Mouse (Mus musculus) embryonic facial prominence, embryonic 15.5 days (tissue): ENCODE data around the gene Ctc1. TPM values are rescaled to one million over a fixed set of nuclear protein-coding genes. Genes with fewer than 3 reads are reported as not detected.

Experiments used
- ATAC-seq: fragments of 200-750 bp; cut with Nextera tagmentation; 2 replicates; pipeline ENCODE4 v1.8.0; 2017; ENCODE audit warnings: low read depth, moderate TSS enrichment; ENCODE audit not compliant: insufficient number of reproducible peaks, low FRiP score, low TSS enrichment
- H3K27ac ChIP-seq: fragments of 300-500 bp; sonication (generic); replicated peaks from 2 replicates; pipeline ENCODE4 v1.5.1; 2015; ENCODE audit warnings: mild to moderate bottlenecking, inconsistent platforms
- H3K27me3 ChIP-seq: fragments of 300-500 bp; sonication (generic); 2 replicates; pipeline ENCODE4 v1.6.1; 2015; ENCODE audit warnings: inconsistent platforms
- H3K36me3 ChIP-seq: fragments of 300-500 bp; sonication (generic); 2 replicates; pipeline ENCODE4 v1.6.1; 2015; ENCODE audit warnings: mild to moderate bottlenecking, inconsistent platforms
- H3K4me1 ChIP-seq: fragments of 300-500 bp; sonication (generic); 2 replicates; pipeline ENCODE4 v1.6.1; 2015; ENCODE audit warnings: inconsistent platforms
- H3K4me2 ChIP-seq: fragments of 300-500 bp; sonication (generic); replicated peaks from 2 replicates; pipeline ENCODE4 v1.6.1; 2015; ENCODE audit warnings: mild to moderate bottlenecking, inconsistent platforms
- H3K4me3 ChIP-seq: fragments of 300-500 bp; sonication (generic); replicated peaks from 2 replicates; pipeline ENCODE4 v1.5.1; 2015; ENCODE audit warnings: mild to moderate bottlenecking, inconsistent platforms
- H3K9ac ChIP-seq: fragments of 300-500 bp; sonication (generic); 2 replicates; pipeline ENCODE4 v1.6.1; 2015; ENCODE audit warnings: inconsistent platforms
- H3K9me3 ChIP-seq: fragments of 300-500 bp; sonication (generic); replicated peaks from 2 replicates; pipeline ENCODE4 v1.6.1; 2016; ENCODE audit warnings: inconsistent platforms
- WGBS: fragments of 180-500 bp; shearing (Covaris S2); methylation state at CpG from one replicate; pipeline ENCODE4 v1.1.7; 2015; 5-methylcytosine and 5-hydroxymethylcytosine counted together
- polyA plus RNA-seq: library from polyadenylated mRNA; unstranded; fragments of >200 nt; fragmentation: Nextera tagmentation; extraction: Ambion mirVana; gene quantifications from 2 replicates; pipeline ENCODE4 v1.2.1, GENCODE M21; 2015

Ctc1 gene
- polyA plus RNA-seq, 1 experiment from 2014 or later = 53.5 TPM

DNA sequence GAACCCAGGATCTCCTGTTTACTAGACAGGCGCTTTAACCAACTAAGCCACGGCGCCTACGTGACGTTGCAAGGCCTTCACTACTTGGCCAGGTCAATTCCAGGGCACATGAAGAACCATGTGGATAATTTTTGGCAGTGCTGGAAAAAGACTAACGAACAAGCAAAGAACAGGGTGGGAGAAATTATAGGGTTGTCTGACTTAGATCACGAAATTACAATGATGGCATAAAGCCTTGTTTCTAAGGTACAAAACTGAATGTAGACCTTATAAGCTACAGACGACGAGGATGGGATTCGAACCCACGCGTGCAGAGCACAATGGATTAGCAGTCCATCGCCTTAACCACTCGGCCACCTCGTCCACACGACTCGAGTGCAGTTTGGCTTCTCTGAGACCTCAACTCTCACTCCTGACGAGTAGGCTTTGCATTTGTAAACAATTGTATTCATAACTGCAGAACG lies 47.1 kb downstream of the Ctc1 start:
- peak overlapping the region; percentile 73 for H3K4me2 ChIP-seq
- H3K36me3 ChIP-seq = no peaks in the 10 kb centered on the region
- H3K27me3 ChIP-seq = no peaks in the 10 kb centered on the region
- H3K4me3 ChIP-seq = peak overlapping the region; percentile 72
- under 1% methylated on average over 19 of the region's 19 CpGs for WGBS
- peak; percentile 69 for ATAC-seq
- peaks cover 43% of the 10 kb centered on the region for H3K4me1 ChIP-seq
- peak overlapping the region; percentile 57; the same call in 1 of the 2 replicates for H3K9ac ChIP-seq
- peak overlapping the region; percentile 90 for H3K27ac ChIP-seq
- no peaks in the 10 kb centered on the region for H3K9me3 ChIP-seq

DNA sequence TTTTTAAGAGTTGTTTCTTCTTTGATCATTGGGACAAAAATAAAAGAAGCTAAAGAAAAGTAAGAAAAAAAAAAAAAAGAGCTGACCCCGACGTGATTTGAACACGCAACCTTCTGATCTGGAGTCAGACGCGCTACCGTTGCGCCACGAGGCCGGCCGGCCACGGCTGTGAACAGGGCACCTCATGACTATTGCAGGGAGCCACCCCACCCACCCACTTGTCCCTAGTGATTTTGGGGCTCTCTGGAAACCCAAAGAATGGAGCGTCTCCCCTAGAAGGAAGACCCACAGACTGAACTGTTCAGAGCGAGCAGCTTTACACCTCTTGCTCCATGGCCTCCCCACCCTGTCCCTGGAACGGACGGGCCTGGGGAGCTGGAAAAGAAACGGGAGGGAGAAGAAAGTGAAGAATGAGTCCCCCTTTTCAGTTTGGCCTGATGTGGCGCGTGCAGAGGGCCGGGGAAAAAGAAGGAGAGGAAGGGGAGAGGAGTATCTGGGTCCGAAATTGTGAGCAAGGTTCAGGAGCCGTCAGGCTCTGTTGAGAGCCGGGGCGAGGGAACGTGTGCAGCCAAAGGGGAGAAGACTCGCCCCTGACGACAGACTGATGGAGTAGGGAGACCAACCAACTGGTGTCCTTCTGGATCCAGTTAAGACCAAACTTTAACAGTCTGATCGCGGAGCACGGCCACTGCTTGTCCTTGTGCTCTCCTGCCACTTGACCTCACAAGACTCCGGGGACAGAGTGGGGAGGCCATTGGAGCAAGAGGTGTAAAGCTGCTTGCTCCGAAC lies 47.9 kb downstream of the Ctc1 start:
- WGBS = under 1% methylated on average over 31 of the region's 31 CpGs
- H3K36me3 ChIP-seq = no peaks in the 10 kb centered on the region
- peak overlapping the region; percentile 90 for H3K27ac ChIP-seq
- H3K4me1 ChIP-seq = peaks cover 36% of the 10 kb centered on the region
- H3K9ac ChIP-seq = peak overlapping the region; percentile 57
- H3K9me3 ChIP-seq = no peaks in the 10 kb centered on the region
- peak; percentile 56; the same call in 1 of the 2 replicates for ATAC-seq
- H3K27me3 ChIP-seq = no peaks in the 10 kb centered on the region
- H3K4me3 ChIP-seq = peak overlapping the region; percentile 72
- H3K4me2 ChIP-seq = peak overlapping the region; percentile 73

DNA sequence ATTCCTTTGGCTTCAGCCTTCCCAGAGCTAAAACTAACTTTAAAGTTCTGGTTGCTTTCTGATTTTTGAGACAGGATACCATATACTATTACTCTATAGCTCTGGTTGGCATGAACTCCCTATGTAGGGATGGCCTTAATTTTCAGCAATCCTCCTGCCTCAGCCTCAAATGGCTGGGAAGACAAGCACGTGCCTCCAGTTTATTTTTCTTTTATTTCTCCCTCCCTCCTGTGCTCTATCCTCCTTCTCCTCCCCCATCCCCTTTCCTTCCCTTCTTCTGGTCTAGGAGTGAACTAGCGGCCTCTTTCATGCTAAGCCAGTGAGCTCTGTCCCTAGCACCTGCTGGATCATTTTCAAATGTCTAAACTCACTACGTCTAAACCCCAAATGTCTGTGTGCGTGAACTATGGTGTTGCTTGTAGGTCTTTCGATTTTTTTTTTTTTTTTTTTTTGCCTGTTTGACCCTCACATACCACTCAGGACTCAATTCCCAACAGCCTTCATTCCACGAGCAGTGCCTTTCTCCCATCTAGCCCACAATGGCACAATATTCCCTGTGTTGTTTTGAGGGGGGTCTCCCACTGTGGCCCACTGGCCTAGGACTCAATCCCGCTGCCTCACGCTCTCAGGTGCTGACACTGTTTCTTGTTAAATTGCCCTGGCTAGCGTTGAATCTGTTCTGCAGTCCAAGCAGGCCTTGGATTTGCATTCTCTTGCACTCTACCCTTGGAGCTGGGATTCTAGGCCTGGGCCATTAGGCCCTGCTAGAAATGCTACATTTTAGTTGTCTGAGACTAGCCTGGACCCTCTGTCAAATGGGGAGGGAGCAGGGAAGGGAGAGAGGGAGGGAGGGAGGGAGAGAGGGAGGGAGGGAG lies 48.8 kb downstream of the Ctc1 start:
- Histone ChIP-seq H3K4me3 (peak overlapping the region; percentile 72), H3K27me3 (no peaks in the 10 kb centered on the region), H3K36me3 (no peaks in the 10 kb centered on the region), H3K9me3 (no peaks in the 10 kb centered on the region), H3K9ac (peak overlapping the region; percentile 57; the same call in 1 of the 2 replicates), H3K27ac (peak overlapping the region; percentile 90), H3K4me1 (peaks cover 34% of the 10 kb centered on the region), H3K4me2 (peak overlapping the region; percentile 73)
- WGBS = 45% methylated on average over 9 of the region's 9 CpGs
- ATAC-seq = no peak

- no peaks in the 10 kb centered on the region for H3K36me3 ChIP-seq
- 70% methylated on average over 3 of the region's 3 CpGs for WGBS
- no peaks in the 10 kb centered on the region for H3K9me3 ChIP-seq
- H3K4me1 ChIP-seq = peaks cover 34% of the 10 kb centered on the region
- H3K4me3 ChIP-seq = peak overlapping the region; percentile 44; the same call in 1 of the 2 replicates
- peak overlapping the region; percentile 85 for H3K4me2 ChIP-seq
- no peak overlapping the region for H3K9ac ChIP-seq
- no peak for ATAC-seq
- no peak overlapping the region for H3K27ac ChIP-seq
- no peaks in the 10 kb centered on the region for H3K27me3 ChIP-seq
Measured at GRCm38 (mm10) chr11:69065394-69065925, 49.7 kb downstream of the Ctc1 start.

DNA sequence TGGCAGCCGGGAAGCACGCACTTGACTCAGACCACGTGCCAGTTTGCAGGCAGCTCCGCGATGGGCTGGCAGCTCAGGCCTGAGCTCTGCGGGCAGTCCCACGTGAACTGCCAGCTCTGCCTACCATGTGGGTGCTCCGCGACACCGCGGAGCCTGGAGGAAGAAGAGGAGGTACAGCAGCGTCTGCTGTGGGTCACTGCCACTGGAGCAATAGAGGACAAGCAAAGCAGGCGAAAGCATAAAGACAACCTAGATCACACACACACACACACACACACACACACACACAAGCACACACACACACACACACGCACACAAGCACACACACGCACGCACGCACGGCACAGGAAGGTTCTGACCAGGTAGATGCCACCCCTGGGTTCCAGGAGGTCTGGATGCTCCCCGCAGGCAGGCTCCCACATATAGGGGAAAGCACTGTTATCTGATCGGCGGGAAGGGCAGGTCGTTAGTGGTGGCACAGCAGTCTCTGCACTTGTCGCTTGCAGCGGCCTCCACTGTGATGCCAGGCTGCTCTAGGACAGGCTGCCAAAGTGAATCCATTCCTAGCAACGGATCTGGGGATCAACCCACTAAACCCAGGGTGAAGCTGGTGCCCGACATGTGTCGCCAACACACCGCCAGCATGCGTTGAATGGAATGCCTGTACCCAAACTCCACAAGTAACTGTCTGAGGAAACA lies 50.6 kb downstream of the Ctc1 start:
- 1% methylated on average over 29 of the region's 29 CpGs for WGBS
- peak overlapping the region; percentile 85 for H3K4me2 ChIP-seq
- no peak for ATAC-seq

GRCm38 (mm10) chr11:69066956-69067355 lies 51.2 kb downstream of the Ctc1 start:
- 9% methylated on average over 8 of the region's 8 CpGs for WGBS
- no peak for ATAC-seq
- Histone ChIP-seq H3K36me3 (no peaks in the 10 kb centered on the region), H3K4me2 (peak overlapping the region; percentile 85), H3K27ac (peak overlapping the region; percentile 61), H3K9me3 (no peaks in the 10 kb centered on the region), H3K27me3 (no peaks in the 10 kb centered on the region), H3K4me1 (peaks cover 32% of the 10 kb centered on the region), H3K9ac (peak overlapping the region; percentile 28; the same call in 1 of the 2 replicates), H3K4me3 (peak overlapping the region; percentile 44)

More for the DNA sequence above, 50.6 kb downstream of the Ctc1 start:
- Histone ChIP-seq H3K36me3 (no peaks in the 10 kb centered on the region), H3K4me3 (peak overlapping the region; percentile 44), H3K27me3 (no peaks in the 10 kb centered on the region), H3K4me1 (peaks cover 30% of the 10 kb centered on the region), H3K9ac (peak overlapping the region; percentile 28), H3K27ac (peak overlapping the region; percentile 39; the same call in 1 of the 2 replicates), H3K9me3 (no peaks in the 10 kb centered on the region)

GRCm38 (mm10) chr11:69067601-69068000 lies 51.9 kb downstream of the Ctc1 start:
- H3K4me1 ChIP-seq = peaks cover 38% of the 10 kb centered on the region
- H3K4me2 ChIP-seq = no peak overlapping the region
- WGBS = 45% methylated on average over 6 of the region's 6 CpGs
- H3K27ac ChIP-seq = peak overlapping the region; percentile 61; the same call in 1 of the 2 replicates
- ATAC-seq = no peak
- no peaks in the 10 kb centered on the region for H3K27me3 ChIP-seq
- no peaks in the 10 kb centered on the region for H3K9me3 ChIP-seq
- H3K4me3 ChIP-seq = no peak overlapping the region
- no peak overlapping the region for H3K9ac ChIP-seq
- no peaks in the 10 kb centered on the region for H3K36me3 ChIP-seq

GRCm38 (mm10) chr11:69070093-69070492 lies 54.4 kb downstream of the Ctc1 start:
- H3K27ac ChIP-seq = peak overlapping the region; percentile 96
- H3K4me3 ChIP-seq = peak overlapping the region; percentile 65
- H3K9me3 ChIP-seq = no peaks in the 10 kb centered on the region
- WGBS = under 1% methylated on average over 13 of the region's 13 CpGs
- no peak for ATAC-seq
- no peaks in the 10 kb centered on the region for H3K27me3 ChIP-seq
- H3K9ac ChIP-seq = peak overlapping the region; percentile 48
- H3K4me1 ChIP-seq = peaks cover 40% of the 10 kb centered on the region
- peak overlapping the region; percentile 82 for H3K4me2 ChIP-seq
- no peaks in the 10 kb centered on the region for H3K36me3 ChIP-seq

GRCm38 (mm10) chr11:69070590-69071222 lies 55.0 kb downstream of the Ctc1 start, which contains the start of gene Tmem107:
TSS of gene Tmem107 (plus strand) at chr11:69070806.
- under 1% methylated on average over 47 of the region's 47 CpGs for WGBS
- Histone ChIP-seq H3K9me3 (no peaks in the 10 kb centered on the region), H3K4me3 (peak within 1 kb of the TSS; percentile 65), H3K9ac (peak within 1 kb of the TSS; percentile 48), H3K4me2 (peak within 1 kb of the TSS; percentile 82), H3K27me3 (no peaks in the 10 kb centered on the region), H3K27ac (peak within 1 kb of the TSS; percentile 96), H3K4me1 (peaks cover 40% of the 10 kb centered on the region), H3K36me3 (no peaks in the 10 kb centered on the region)
- peak; percentile 91 for ATAC-seq

DNA sequence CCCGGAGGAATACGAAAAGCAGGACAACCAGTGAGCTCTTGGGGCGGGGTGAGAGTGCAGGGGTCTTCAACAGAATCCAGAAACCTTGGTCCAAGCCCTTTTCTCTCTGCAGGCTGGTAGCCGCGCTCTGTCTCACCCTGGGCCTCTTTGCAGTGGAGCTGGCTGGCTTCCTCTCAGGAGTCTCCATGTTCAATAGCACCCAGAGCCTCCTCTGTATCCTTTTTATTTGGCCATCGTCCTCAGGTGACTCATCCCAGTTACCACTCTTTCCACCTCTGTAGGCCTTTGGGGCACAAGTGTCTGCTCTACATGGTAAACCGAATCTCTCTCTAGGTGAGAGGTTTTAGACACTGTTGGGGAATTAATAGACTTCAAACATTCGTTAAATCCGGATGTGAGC lies 55.6 kb downstream of the Ctc1 start:
- H3K9ac ChIP-seq = peak overlapping the region; percentile 47
- H3K4me3 ChIP-seq = peak overlapping the region; percentile 65
- H3K9me3 ChIP-seq = no peaks in the 10 kb centered on the region
- H3K27me3 ChIP-seq = no peaks in the 10 kb centered on the region
- no peaks in the 10 kb centered on the region for H3K36me3 ChIP-seq
- no peak for ATAC-seq
- peak overlapping the region; percentile 96 for H3K27ac ChIP-seq
- 22% methylated on average over 9 of the region's 9 CpGs for WGBS
- H3K4me1 ChIP-seq = peaks cover 38% of the 10 kb centered on the region
- peak overlapping the region; percentile 82 for H3K4me2 ChIP-seq
